Mouse (Mus musculus) embryonic stem cell, embryonic (primary cell): ENCODE results near the gene Cd2ap.

ENCODE experiments used
- CTCF ChIA-PET, 4 experiments: fragments of 300-600 bp in 2 of 4; fragments of 350-600 bp in 2 of 4; sonication (Branson Sonifier 250); formaldehyde crosslinking; loops; one replicate each; lab custom pipeline; 2022; ENCODE audit warnings: inconsistent platforms in 2 of 4; lab: Charles Lee
- POLR2A ChIA-PET, 4 experiments: fragments of 300-600 bp in 2 of 4; fragments of 350-600 bp in 2 of 4; sonication (Branson Sonifier 250); formaldehyde crosslinking; loops; one replicate each; lab custom pipeline; 2022; ENCODE audit warnings: antibody characterized with exemption in 4 of 4, inconsistent platforms in 1 of 4; lab: Charles Lee

Gene Cd2ap

DNA sequence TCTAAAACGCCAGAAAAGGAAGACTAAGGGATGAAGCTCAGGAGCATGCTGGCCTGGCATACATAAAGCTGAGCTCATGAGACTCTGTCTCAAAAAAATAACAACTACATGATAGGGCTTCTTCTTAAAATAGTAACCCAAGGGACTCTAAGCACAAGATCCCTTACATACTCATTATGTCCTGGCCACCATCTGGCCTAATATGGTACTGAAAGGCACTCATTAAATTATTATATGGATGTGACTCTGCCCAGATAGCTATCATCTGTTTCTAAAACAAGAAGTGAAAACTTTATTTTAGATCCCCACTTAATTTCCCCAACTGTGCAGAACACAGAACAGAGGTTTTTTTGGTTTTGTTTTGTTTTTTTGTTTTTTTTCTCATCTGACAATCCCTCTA is 6.4 kb upstream of the Cd2ap start:
- CTCF ChIA-PET = interaction anchor here (0.6 to 2.1 kb wide), 6 partner anchors 12 to 254 kb away, joined by 3 to 6 read pairs (median 4); no protein-coding TSS in a partner anchor
- POLR2A ChIA-PET = interaction anchor here in 3 of 4 experiments (0.6 to 6.3 kb wide), 22 partner anchors 7 to 784 kb away, joined by 3 to 38 read pairs (median 5); partner anchors contain the start of genes Cd2ap (in 2 of the 3), Cyp39a1 (in 1 of the 3) and Slc25a27 (in 1 of the 3)

DNA sequence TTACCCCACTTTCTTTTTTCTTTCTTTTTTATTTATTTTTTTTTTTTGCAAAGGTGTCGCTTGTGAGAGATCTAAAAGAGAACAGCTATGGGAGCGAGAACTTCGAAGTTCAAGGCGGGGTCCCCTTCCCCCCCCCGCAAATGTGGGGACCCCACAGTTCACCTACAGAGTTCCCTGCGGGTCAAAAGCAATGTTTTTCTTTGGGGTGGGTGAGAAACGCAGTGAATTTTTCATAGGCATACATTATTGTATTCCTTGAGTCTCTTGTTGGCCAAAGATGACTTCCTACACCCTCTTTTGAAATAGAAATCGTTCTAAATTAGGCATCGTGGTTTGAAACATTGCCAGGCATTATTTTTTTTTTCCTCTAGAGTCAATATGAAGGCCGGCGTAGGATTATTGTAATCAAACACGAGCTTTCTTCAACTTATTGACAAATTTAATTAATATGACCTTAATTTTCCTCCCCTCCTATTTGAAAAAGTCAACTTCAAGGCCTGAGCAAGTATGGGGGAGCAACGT is 500 bp upstream of the Cd2ap start:
- ChIA-PET CTCF (interaction anchor here in 3 of 4 experiments (0.5 to 0.7 kb wide), 5 partner anchors 29 to 1254 kb away, joined by 3 to 4 read pairs (median 3); partner anchors contain the start of gene Adgrf1 (in 1 of the 3)), POLR2A (interaction anchor here (0.6 to 4.5 kb wide), 33 partner anchors 7 to 940 kb away, joined by 3 to 38 read pairs (median 4); no protein-coding TSS in a partner anchor)

DNA sequence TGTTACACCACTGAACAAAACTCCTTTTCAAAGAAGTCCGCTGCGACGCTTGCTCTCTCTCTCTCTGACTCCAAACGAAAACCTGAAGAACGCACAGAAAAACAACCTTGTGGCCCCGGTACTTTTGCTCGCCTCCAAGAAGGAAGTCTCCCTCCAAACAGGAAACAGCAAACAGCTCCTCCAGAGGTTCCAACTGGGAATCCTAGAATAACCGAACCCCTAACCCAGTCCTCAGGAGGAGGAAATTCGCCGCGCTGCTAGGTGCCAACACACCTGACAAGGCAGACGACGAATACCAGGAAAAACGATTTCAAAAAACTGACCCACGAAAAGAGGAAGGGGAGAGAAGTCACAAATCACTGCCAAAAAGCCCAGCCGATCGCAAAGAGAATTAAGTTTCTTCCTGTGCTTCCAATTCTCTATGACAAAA is 879 bp downstream of the Cd2ap start:
- CTCF ChIA-PET = interaction anchor here in 2 of 4 experiments (0.7 to 1.3 kb wide), 3 partner anchors 10 to 432 kb away, joined by 4 to 5 read pairs (median 4); no protein-coding TSS in a partner anchor
- POLR2A ChIA-PET = interaction anchor here in 3 of 4 experiments (0.6 to 4.5 kb wide), 35 partner anchors 8 to 1897 kb away, joined by 3 to 38 read pairs (median 4); no protein-coding TSS in a partner anchor

DNA sequence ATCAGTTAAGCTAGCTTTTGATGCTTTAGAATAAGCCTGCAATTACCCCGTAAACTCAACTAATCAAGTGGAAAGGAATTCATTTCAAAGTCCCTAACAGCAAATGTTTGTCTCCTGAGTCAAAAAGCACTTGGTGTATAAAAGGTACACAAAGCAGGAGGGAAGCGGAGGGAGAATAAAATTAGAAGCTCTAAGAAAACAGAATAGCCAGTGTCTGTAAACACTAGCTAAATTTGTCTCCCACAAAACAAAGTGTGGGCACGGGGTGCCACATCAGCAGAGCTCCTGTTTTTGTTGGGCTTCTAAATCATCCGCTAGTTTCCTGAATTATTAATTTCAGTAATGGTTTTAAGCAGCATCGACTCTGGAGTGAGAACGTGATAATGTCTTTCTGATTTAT is 1.4 kb downstream of the Cd2ap start:
- CTCF ChIA-PET = interaction anchor here in 2 of 4 experiments (0.7 to 1.3 kb wide), 3 partner anchors 9 to 433 kb away, joined by 4 to 14 read pairs (median 5); no protein-coding TSS in a partner anchor

DNA sequence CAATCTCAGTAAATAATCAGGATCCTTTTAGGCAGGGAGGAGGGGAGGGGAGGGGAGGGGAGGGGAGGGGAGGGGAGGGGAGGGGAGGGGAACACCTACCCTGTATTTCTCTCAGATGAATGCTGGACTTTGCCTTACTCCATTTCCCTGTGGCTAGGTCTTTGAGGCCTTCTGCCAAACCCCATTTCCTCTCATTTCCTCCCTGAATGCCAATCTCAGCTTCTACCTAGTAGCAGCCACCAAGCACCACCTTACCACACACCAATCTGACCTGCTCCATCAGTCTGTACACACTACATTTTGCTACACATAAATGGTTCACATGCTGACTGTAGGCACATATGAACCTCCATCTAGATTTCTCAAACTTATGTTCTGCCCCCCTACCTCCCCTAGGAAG is 6.0 kb downstream of the Cd2ap start:
- CTCF ChIA-PET = interaction anchor here in 2 of 4 experiments (0.5 to 1.6 kb wide), 2 partner anchors 13 to 794 kb away, joined by 3 to 4 read pairs; no protein-coding TSS in a partner anchor
- POLR2A ChIA-PET = interaction anchor here in 2 of 4 experiments (0.7 to 4.9 kb wide), 7 partner anchors 11 to 67 kb away, joined by 3 to 29 read pairs (median 3); no protein-coding TSS in a partner anchor

More for the DNA sequence above, 1.4 kb downstream of the Cd2ap start:
- POLR2A ChIA-PET = interaction anchor here (0.6 to 4.5 kb wide), 35 partner anchors 9 to 1897 kb away, joined by 3 to 38 read pairs (median 4); no protein-coding TSS in a partner anchor

DNA sequence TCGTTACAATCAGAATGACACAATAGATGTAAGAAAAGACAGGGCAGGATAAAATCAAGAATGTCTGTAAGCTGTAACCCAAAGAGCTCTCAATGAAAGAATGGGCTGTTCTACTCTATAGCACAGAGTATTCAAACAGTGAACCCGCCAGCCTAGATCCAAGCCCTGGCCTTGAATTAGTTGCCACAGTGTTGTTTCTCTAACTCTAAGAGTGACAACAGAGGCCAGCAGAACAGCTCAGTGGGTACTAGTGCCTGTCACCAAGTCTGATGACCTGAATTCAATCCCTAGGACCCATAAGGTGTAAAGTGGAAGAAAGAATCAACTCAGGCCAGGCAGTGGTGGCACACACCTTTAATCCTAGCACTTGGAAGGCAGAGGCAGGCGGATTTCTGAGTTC is 13.3 kb downstream of the Cd2ap start:
- CTCF ChIA-PET = interaction anchor here in 1 of 4 experiments (0.5 kb wide), 1 partner anchor 391 kb away, joined by 10 read pairs; no protein-coding TSS in a partner anchor
- POLR2A ChIA-PET = interaction anchor here in 2 of 4 experiments (0.6 to 3.0 kb wide), 7 partner anchors 8 to 92 kb away, joined by 3 to 24 read pairs (median 3); partner anchors contain the start of gene Cd2ap (in 1 of the 2)

DNA sequence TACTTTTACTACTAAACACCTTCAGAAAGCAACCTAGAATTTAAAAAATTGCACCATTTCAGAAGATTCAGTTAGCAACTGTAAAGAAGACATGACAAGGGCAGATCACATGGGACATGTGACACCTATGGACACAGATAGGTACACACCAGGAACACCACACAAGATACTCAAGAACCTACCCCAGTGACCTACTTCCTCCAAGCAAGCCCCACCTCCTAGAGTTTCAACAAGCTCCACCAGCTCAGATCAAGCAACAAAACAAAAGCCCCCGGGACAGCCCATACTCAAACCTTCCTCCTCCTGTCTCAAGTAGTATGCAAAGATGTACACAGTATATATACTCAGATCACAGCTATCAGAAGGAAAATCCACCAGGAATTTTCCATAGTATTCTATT is 16.1 kb downstream of the Cd2ap start:
- POLR2A ChIA-PET = interaction anchor here in 1 of 4 experiments (3.0 kb wide), 1 partner anchor 15 kb away, joined by 10 read pairs; the partner anchor contains the start of gene Cd2ap

DNA sequence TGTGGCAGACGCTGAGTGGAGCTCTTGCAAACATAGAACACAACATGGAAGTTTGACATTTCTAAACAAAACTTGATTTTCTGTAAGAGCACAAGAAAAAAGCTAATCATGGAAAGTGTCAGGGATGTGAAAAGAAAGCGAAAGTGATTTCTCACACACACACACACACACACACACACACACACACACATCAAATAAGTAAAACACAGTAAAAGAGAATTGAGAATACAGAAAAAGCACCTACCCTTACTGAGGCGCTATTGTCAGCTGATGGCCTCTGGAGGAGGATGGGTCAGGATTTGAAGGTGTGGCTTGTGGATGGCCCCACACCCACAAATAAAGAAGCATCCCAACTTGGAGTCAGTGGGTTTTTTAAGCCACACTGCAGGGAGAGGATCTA is 19.0 kb downstream of the Cd2ap start:
- CTCF ChIA-PET = interaction anchor here in 3 of 4 experiments (0.6 to 1.5 kb wide), 3 partner anchors 10 to 115 kb away, joined by 3 to 10 read pairs (median 4); no protein-coding TSS in a partner anchor
- POLR2A ChIA-PET = interaction anchor here in 1 of 4 experiments (0.8 to 2.7 kb wide), 4 partner anchors 17 to 27 kb away, joined by 4 to 9 read pairs (median 4); partner anchors contain the start of gene Cd2ap

More for the DNA sequence above, 16.1 kb downstream of the Cd2ap start:
- CTCF ChIA-PET = no interaction called here

DNA sequence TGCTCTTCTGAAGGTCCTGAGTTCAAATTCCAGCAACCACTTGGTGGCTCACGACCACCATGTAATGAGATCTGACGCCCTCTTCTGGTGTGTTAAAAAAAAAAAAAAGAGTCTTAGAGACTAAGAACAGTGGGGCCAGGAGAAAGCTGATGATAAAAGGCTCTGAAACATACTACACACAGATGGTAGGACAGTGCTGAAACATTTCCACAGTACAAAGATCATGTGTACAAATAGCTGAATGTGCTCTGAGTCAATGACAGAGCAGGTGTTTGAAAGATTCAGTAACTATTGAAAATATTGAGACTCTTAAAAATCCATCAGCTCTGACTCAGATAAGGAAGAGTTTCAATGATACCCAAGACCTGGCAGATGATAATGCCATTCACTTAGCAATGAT is 29.4 kb downstream of the Cd2ap start:
- ChIA-PET CTCF (interaction anchor here in 2 of 4 experiments (0.6 to 1.9 kb wide), 8 partner anchors 10 to 1023 kb away, joined by 3 to 6 read pairs (median 4); no protein-coding TSS in a partner anchor), POLR2A (interaction anchor here in 1 of 4 experiments (0.7 to 2.0 kb wide), 6 partner anchors 10 to 35 kb away, joined by 3 to 6 read pairs (median 4); partner anchors contain the start of gene Cd2ap)

DNA sequence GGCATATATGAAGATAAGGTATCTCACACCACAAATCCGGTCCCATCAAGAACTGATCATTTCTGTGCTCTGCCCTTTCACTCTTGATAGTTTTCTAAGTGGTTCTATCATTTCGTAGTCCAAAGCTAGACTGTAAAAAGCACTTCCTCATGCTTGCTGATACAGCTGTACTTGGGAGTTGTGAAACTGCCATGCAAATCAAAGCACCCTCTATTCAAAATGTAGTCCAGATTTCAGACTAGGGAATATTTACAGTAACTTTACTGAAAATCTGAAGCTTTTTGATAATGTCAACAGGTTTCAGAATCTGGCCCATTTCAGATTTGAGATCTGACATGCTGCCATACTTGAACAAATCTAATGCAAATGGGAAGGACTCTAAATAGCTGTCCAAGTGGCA is 39.3 kb downstream of the Cd2ap start:
- ChIA-PET CTCF (no interaction called here), POLR2A (interaction anchor here in 2 of 4 experiments (1.4 to 2.2 kb wide), 4 partner anchors 9 to 47 kb away, joined by 3 to 6 read pairs (median 4); no protein-coding TSS in a partner anchor)

DNA sequence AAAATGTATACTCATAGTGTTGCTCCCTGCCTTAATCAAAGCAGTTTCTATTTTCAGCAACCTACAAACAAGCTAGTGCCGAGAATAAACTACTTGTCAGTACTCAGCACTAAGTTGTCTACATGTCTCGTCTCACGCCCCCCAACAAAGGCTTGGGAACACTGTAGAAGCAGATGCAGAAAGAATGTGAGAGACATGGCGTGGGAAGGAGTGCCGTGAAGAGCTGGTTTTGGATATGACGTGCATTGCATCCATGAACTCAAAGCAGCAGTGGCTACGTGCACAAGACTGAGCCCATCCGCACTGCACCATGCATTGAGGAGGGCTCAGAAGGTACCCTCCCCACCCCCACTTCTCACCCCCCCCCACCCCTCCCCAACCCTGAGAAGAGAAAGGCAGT is 53.7 kb downstream of the Cd2ap start:
- POLR2A ChIA-PET = interaction anchor here in 1 of 4 experiments (1.0 to 1.1 kb wide), 3 partner anchors 13 to 24 kb away, joined by 4 to 5 read pairs (median 4); no protein-coding TSS in a partner anchor
- CTCF ChIA-PET = interaction anchor here in 1 of 4 experiments (1.7 kb wide), 1 partner anchor 210 kb away, joined by 4 read pairs; no protein-coding TSS in a partner anchor

DNA sequence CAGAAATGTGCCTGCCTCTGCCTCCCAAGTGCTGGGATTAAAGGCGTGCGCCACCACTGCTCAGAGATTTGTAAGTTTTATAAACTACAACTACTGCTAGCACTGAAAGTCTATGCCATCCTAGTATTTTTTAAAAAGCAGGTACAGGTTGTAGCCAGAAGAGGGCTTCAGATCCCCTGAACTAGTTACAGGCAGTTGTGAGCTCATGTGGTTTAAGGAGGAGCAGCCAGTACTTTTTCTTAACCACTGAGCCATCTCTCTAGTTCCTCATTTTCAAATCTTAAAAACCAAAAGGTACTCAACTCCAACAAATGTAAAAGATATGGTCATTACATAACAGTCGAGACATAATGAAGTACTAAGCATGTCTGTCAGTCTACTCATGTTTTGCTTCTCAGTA is 61.1 kb downstream of the Cd2ap start:
- CTCF ChIA-PET = interaction anchor here in 2 of 4 experiments (0.6 to 1.5 kb wide), 3 partner anchors 128 to 500 kb away, joined by 3 to 4 read pairs (median 3); partner anchors contain the start of gene Ptchd4 (in 1 of the 2)

DNA sequence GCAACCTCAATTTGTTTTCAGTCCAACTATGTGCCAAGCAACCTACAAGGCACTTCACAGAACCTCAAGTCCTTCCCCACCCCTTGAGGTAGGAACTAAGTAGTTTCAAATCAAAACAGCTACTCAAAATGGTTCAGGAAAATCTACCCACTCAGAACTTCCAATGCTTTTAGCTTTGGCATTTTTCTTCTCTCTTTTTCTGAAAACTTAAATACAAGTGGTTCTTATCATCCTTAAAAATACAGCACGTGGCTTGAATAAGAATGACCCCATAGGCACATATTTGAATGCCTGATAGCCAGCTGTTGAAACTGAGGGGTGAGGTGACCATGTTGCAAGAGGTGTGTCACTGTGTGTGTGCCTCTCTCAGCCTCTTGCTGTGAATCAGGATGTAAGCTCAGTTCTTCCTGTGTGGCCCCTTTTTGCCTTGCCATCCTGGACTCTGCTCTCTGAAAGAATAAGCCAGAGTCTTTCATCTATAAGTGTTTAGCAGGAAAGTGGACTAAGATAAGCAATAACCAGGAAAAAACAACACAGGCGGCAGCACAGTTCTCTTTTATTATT is 84.0 kb downstream of the Cd2ap start:
- CTCF ChIA-PET = interaction anchor here in 1 of 4 experiments (1.3 kb wide), 1 partner anchor 151 kb away, joined by 3 read pairs; no protein-coding TSS in a partner anchor

More for the DNA sequence above, 61.1 kb downstream of the Cd2ap start:
- POLR2A ChIA-PET = interaction anchor here in 1 of 4 experiments (1.5 kb wide), 1 partner anchor 11 kb away, joined by 3 read pairs; no protein-coding TSS in a partner anchor

DNA sequence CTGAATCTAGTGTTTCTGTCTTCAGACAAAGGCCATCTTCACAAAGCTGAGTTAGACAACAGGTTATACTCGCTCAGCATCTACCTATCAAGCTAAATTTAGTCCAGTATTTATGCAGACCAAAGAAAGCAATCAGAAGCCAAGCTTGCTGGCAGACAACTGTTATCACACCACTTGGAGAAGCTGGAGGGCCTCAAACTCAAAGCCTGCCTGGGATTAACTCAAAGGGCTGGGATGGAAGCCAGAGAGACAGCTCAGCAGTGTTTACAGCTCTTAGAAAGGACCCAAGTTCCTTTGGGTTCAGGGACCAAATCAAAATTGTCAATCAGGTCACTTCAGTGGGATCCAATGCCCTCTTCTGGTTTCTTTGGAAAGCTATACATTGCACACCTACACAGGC is 85.7 kb downstream of the Cd2ap start:
- CTCF ChIA-PET = no interaction called here
- POLR2A ChIA-PET = interaction anchor here in 3 of 4 experiments (0.5 to 2.4 kb wide), 6 partner anchors 9 to 184 kb away, joined by 3 to 7 read pairs (median 4); no protein-coding TSS in a partner anchor

More for the DNA sequence above, 84.0 kb downstream of the Cd2ap start:
- POLR2A ChIA-PET = interaction anchor here in 2 of 4 experiments (0.6 to 2.4 kb wide), 2 partner anchors 12 to 22 kb away, joined by 3 to 6 read pairs; no protein-coding TSS in a partner anchor

DNA sequence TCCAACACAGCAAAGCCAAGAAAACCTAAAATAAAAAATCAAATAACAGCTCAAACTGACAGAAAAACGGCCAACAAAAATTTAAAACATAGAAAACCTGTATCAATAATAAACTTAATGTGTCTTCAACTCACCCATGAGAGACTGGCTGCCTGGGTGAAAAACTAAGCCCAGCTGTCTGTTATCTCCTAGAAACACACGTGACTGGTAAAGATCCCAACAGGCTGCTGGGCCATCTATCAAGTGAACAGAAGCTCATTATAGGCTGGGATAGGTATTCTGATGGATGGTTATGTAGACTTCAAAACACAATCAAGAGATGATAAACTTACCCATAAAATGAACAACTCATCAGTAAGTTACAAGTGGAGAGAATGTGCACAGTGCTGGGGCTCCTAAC is 86.7 kb downstream of the Cd2ap start:
- ChIA-PET CTCF (interaction anchor here in 1 of 4 experiments (0.7 kb wide), 1 partner anchor 27 kb away, joined by 3 read pairs; no protein-coding TSS in a partner anchor), POLR2A (interaction anchor here in 1 of 4 experiments (0.8 to 1.0 kb wide), 2 partner anchors 16 to 40 kb away, joined by 3 read pairs; no protein-coding TSS in a partner anchor)

DNA sequence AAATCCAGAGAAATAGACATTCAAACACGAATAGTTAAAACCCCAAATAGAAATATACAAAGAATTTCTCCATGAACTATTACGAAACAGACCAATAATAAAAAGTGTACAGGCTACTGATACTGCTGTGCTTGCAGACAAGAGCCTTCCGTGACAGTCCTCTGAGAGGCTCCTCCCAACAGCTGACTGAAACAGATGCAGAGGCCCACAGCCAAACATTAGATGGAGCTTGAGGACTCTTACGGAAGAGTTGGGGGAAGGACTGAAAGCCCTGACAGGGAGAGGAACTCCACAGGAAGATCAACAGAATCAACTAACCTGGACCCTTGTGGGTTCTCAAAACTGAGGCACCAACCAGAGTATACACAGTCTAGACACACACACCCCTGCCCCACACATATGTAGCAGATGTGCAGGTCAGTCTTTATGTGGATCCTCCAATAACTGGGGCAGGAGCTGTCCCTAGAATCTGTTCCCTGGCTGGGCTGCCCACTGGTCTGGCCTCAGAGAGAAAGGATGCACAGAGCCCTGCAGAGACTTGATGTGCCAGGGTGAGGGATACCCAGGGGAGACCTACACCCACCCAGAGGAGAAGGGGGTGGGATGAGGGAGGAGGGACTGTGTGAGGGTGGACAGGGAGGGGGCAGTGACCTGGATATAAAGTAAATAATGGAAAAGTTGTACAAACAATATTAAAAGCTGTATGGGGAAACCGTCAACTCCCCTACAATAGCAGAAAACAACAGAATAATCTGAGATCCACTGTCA is 87.6 kb downstream of the Cd2ap start:
- POLR2A ChIA-PET = interaction anchor here in 1 of 4 experiments (1.0 kb wide), 2 partner anchors 17 to 47 kb away, joined by 3 read pairs; no protein-coding TSS in a partner anchor

More for the DNA sequence above, 87.6 kb downstream of the Cd2ap start:
- CTCF ChIA-PET = no interaction called here
